Mouse (Mus musculus): Measurements from ENCODE around the gene Asrgl1. TPM values are rescaled to one million over a fixed set of nuclear protein-coding genes. Genes with fewer than 3 reads are reported as not detected.
A peak's percentile ranks its signal among the peaks of the same experiment; 100 is the strongest.

Gene Asrgl1
- polyA plus RNA-seq, 1 experiment, result 5.0 TPM

GRCm38 (mm10) chr19:9081311-9082190, 53.9 kb downstream of the Asrgl1 start:
- Histone ChIP-seq H3ac (ENCODE audit: control insufficient read depth, insufficient read length) (no peak overlapping the region), H3K79me2 (ENCODE audit: control insufficient read depth, insufficient read depth) (no peaks in the 10 kb centered on the region), H3K27me3 (ENCODE audit: control insufficient read depth, insufficient read depth, insufficient read length) (no peaks in the 10 kb centered on the region), H3K36me3 (ENCODE audit: control insufficient read depth, insufficient read depth) (no peaks in the 10 kb centered on the region), H3K4me2 (ENCODE audit: low read depth) (peak overlapping the region; percentile 71), H3K4me3 (no peak overlapping the region)
- no peak for TF ChIP-seq SRF (IDR thresholded peaks at IDR 0.05; ENCODE audit: control insufficient read depth, insufficient read length, low read depth)
- TF ChIP-seq POLR2A (IDR thresholded peaks at IDR 0.05; ENCODE audit: insufficient read length, low read depth), result no peak
- no peak for TF ChIP-seq USF1 (IDR thresholded peaks at IDR 0.05; ENCODE audit: low read depth)
- TF ChIP-seq POLR2AphosphoS2 (IDR thresholded peaks at IDR 0.05; ENCODE audit: insufficient read length, low read depth), result no peak
- no peak for TF ChIP-seq MYOG (IDR thresholded peaks at IDR 0.05; ENCODE audit: control insufficient read depth in 1 of 3, insufficient read depth in 1 of 3, insufficient read length in 2 of 3, low read depth in 2 of 3)
- no peak for TF ChIP-seq TCF12 (IDR thresholded peaks at IDR 0.05; ENCODE audit: insufficient read depth, poor library complexity, severe bottlenecking)
- no peak for TF ChIP-seq REST (IDR thresholded peaks at IDR 0.05; ENCODE audit: insufficient read depth, insufficient read length)
- no peak for TF ChIP-seq E2F4 (IDR thresholded peaks at IDR 0.05; ENCODE audit: insufficient read depth)
- TF ChIP-seq CEBPB (IDR thresholded peaks at IDR 0.05; ENCODE audit: insufficient read depth, poor library complexity, severe bottlenecking), result no peak

- no peaks in the 10 kb centered on the region for H3K79me2 ChIP-seq (ENCODE audit: control insufficient read depth, insufficient read depth)
- TF ChIP-seq POLR2A (IDR thresholded peaks at IDR 0.05; ENCODE audit: insufficient read length, low read depth), result no peak
- TF ChIP-seq REST (IDR thresholded peaks at IDR 0.05; ENCODE audit: insufficient read depth, insufficient read length), result no peak
- no peak for TF ChIP-seq E2F4 (IDR thresholded peaks at IDR 0.05; ENCODE audit: insufficient read depth)
- peak; percentile 82 for TF ChIP-seq TCF3 (IDR thresholded peaks at IDR 0.05; ENCODE audit: insufficient read length, low read depth)
- no peak for TF ChIP-seq SRF (IDR thresholded peaks at IDR 0.05; ENCODE audit: control insufficient read depth, insufficient read length, low read depth)
- TF ChIP-seq CEBPB (IDR thresholded peaks at IDR 0.05; ENCODE audit: insufficient read depth, poor library complexity, severe bottlenecking), result no peak
- peak; percentile 45 to 93 (median 93) for TF ChIP-seq MYOD1 (IDR thresholded peaks at IDR 0.05; ENCODE audit: control insufficient read depth in 1 of 3, insufficient read length in 2 of 3, low read depth in 2 of 3)
- peak; percentile 75 for TF ChIP-seq TCF12 (IDR thresholded peaks at IDR 0.05; ENCODE audit: insufficient read depth, poor library complexity, severe bottlenecking)
- TF ChIP-seq MAX (IDR thresholded peaks at IDR 0.05; ENCODE audit: low read depth), result no peak
- TF ChIP-seq POLR2AphosphoS2 (IDR thresholded peaks at IDR 0.05; ENCODE audit: insufficient read length, low read depth), result no peak
- peak; percentile 35 to 85 (median 71) for TF ChIP-seq MYOG (IDR thresholded peaks at IDR 0.05; ENCODE audit: control insufficient read depth in 1 of 3, insufficient read depth in 1 of 3, insufficient read length in 2 of 3, low read depth in 2 of 3)
- TF ChIP-seq USF1 (IDR thresholded peaks at IDR 0.05; ENCODE audit: low read depth), result peak; percentile 73
- H3K27me3 ChIP-seq (ENCODE audit: control insufficient read depth, insufficient read depth, insufficient read length), result no peaks in the 10 kb centered on the region
- H3K36me3 ChIP-seq (ENCODE audit: control insufficient read depth, insufficient read depth), result no peaks in the 10 kb centered on the region
- no peak overlapping the region for H3ac ChIP-seq (ENCODE audit: control insufficient read depth, insufficient read length)
- peak overlapping the region; percentile 61 for H3K4me2 ChIP-seq (ENCODE audit: low read depth)
- H3K4me3 ChIP-seq, result no peak overlapping the region
Measured at GRCm38 (mm10) chr19:9079916-9080315, 55.5 kb downstream of the Asrgl1 start.

GRCm38 (mm10) chr19:9076982-9077660, 58.3 kb downstream of the Asrgl1 start:
- no peak overlapping the region for H3K4me3 ChIP-seq
- H3K27me3 ChIP-seq (ENCODE audit: control insufficient read depth, insufficient read depth, insufficient read length), result no peaks in the 10 kb centered on the region
- no peaks in the 10 kb centered on the region for H3K79me2 ChIP-seq (ENCODE audit: control insufficient read depth, insufficient read depth)
- TF ChIP-seq POLR2AphosphoS2 (IDR thresholded peaks at IDR 0.05; ENCODE audit: insufficient read length, low read depth), result no peak
- no peak for TF ChIP-seq TCF3 (IDR thresholded peaks at IDR 0.05; ENCODE audit: insufficient read length, low read depth)
- TF ChIP-seq USF1 (IDR thresholded peaks at IDR 0.05; ENCODE audit: low read depth), result peak; percentile 72
- no peak overlapping the region for H3ac ChIP-seq (ENCODE audit: control insufficient read depth, insufficient read length)
- H3K36me3 ChIP-seq (ENCODE audit: control insufficient read depth, insufficient read depth), result no peaks in the 10 kb centered on the region
- no peak overlapping the region for H3K4me2 ChIP-seq (ENCODE audit: low read depth)

- TF ChIP-seq E2F4 (IDR thresholded peaks at IDR 0.05; ENCODE audit: insufficient read depth) (no peak), POLR2AphosphoS2 (IDR thresholded peaks at IDR 0.05; ENCODE audit: insufficient read length, low read depth) (no peak)
- no peaks in the 10 kb centered on the region for H3K36me3 ChIP-seq (ENCODE audit: control insufficient read depth, insufficient read depth)
- H3K27me3 ChIP-seq (ENCODE audit: control insufficient read depth, insufficient read depth, insufficient read length), result no peaks in the 10 kb centered on the region
- no peak overlapping the region for H3ac ChIP-seq (ENCODE audit: control insufficient read depth, insufficient read length)
- no peak overlapping the region for H3K4me2 ChIP-seq (ENCODE audit: low read depth)
- no peak overlapping the region for H3K4me3 ChIP-seq
- no peaks in the 10 kb centered on the region for H3K79me2 ChIP-seq (ENCODE audit: control insufficient read depth, insufficient read depth)
Measured at GRCm38 (mm10) chr19:9076035-9076434, 59.4 kb downstream of the Asrgl1 start.

GRCm38 (mm10) chr19:9075558-9075957, 59.9 kb downstream of the Asrgl1 start:
- Histone ChIP-seq H3K4me2 (ENCODE audit: low read depth) (no peak overlapping the region), H3K79me2 (ENCODE audit: control insufficient read depth, insufficient read depth) (no peaks in the 10 kb centered on the region), H3K36me3 (ENCODE audit: control insufficient read depth, insufficient read depth) (no peaks in the 10 kb centered on the region), H3K4me3 (no peak overlapping the region), H3ac (ENCODE audit: control insufficient read depth, insufficient read length) (no peak overlapping the region), H3K27me3 (ENCODE audit: control insufficient read depth, insufficient read depth, insufficient read length) (no peaks in the 10 kb centered on the region)
- TF ChIP-seq POLR2AphosphoS2 (IDR thresholded peaks at IDR 0.05; ENCODE audit: insufficient read length, low read depth) (no peak), USF1 (IDR thresholded peaks at IDR 0.05; ENCODE audit: low read depth) (peak; percentile 22), MYOG (IDR thresholded peaks at IDR 0.05; ENCODE audit: control insufficient read depth in 1 of 3, insufficient read depth in 1 of 3, insufficient read length in 2 of 3, low read depth in 2 of 3) (no peak)
